27 mouse cellular contexts compared by ENCODE assay signal in the genomic region with DNA sequence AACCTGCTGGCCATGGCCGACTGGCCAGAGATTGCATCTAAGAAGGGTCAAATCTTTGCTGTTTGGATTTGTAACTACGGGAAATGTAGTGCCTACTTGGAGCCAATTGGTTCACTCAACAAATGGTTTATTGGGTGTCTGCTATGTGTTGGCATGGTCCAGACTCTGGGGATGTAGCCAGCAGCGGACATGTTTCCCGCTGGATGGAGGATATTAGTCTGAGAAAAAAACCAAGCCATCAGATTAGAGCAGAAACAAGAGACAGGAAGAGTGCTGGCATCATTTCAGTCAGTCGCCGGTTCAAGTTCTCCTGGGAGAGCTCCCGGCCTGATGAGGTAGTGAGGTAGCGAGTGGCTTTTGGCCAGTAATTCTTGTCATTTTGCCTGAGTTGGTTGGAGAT. TPM values are rescaled to one million over a fixed set of nuclear protein-coding genes. Genes with fewer than 3 reads are reported as not detected.
"Had no signal": no experiment of that assay in that cellular context is flagged by ENCODE, and none has a peak within 500 bp of the region (broad histone marks: within the 10 kb centered on the region; RNA-seq: fewer than 3 reads in every experiment).

No protein-coding gene starts in this region.

- ATAC-seq: hindbrain, embryonic 16.5 days; inflammation-experienced regulatory T-cells, adult 6 months; intestine, embryonic 15.5 days; intestine, postnatal 0 days; liver, postnatal 0 days had no signal

- DNase-seq: gastrocnemius, postnatal 14 days; gastrocnemius, postnatal 36 days; heart, adult 11 months; heart, adult 2 months; heart, postnatal 10 days; heart, postnatal 4 days; kidney, adult 18-20 months; kidney, adult 8-10 months; kidney, postnatal 10 days; kidney, postnatal 25 days; kidney, postnatal 4 days; liver; liver, embryonic 13.5 days; liver, postnatal 0 days had no signal

RNA-seq across cellular contexts. Expression of a gene that starts 31.7 kb away (rescaled TPM):
- total RNA-seq: gastrocnemius, adult 18-20 months; gastrocnemius, adult 8-10 months; gastrocnemius, postnatal 14 days; gastrocnemius, postnatal 36 days; heart, adult 2 months; heart, postnatal 10 days; heart, postnatal 25 days; heart, postnatal 4 days; layer of hippocampus, adult 2 months; layer of hippocampus, postnatal 14 days; left cerebral cortex, adult 18-20 months; left cerebral cortex, adult 8-10 months; left cerebral cortex, postnatal 10 days; left cerebral cortex, postnatal 25 days had no signal

RNA-seq across cellular contexts. Expression of a gene that starts 33.2 kb away (rescaled TPM):
- total RNA-seq: gastrocnemius, adult 18-20 months; gastrocnemius, adult 8-10 months; gastrocnemius, postnatal 14 days; gastrocnemius, postnatal 36 days; heart, adult 2 months; heart, postnatal 10 days; heart, postnatal 25 days; heart, postnatal 4 days; layer of hippocampus, adult 2 months; layer of hippocampus, postnatal 14 days; left cerebral cortex, adult 18-20 months; left cerebral cortex, adult 8-10 months; left cerebral cortex, postnatal 10 days; left cerebral cortex, postnatal 25 days had no signal

RNA-seq across cellular contexts. Expression of a gene that starts 33.8 kb away (rescaled TPM):
- total RNA-seq: gastrocnemius, adult 18-20 months; gastrocnemius, adult 8-10 months; gastrocnemius, postnatal 36 days; heart, adult 2 months; heart, postnatal 25 days had no signal
